Mouse (Mus musculus): ENCODE results near the gene Neurod1.

DNA sequence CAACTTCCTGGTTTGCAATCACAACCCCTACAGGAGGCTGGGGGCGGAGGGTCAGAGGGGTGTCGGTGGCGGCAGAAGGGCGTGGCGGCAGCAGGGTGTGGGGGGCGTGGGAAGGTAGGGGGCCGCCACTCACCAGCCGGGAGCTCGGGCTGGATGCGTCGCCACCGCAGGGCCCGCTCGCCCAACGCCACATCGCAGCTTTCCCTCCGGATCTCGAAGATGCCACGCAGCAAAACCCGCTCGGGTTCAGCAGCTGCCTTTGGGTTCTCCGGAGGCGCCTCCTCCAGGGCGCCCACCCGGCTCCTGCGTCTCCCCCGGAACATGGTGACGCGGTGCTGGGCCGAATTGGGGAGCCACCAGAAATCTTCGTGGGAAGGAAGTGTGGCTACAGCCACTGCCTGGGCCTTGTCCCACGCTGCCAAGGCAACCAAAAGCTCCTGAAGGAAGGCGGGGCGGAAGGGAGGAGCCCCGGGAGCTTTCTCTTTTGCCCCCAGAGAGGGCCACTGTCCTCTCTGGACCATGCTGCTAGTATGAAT lies 27.9 kb downstream of the Neurod1 start:
- no peak for TF ChIP-seq CHD1 (IDR thresholded peaks at IDR 0.05; ENCODE audit: low read depth, low read length)
- no peak for TF ChIP-seq CTCF (conservative IDR thresholded peaks at IDR 0.05 in 1 of 2, IDR thresholded peaks at IDR 0.05 in 1 of 2; ENCODE audit: low read depth in 2 of 2, low read length in 2 of 2)
- no peak for TF ChIP-seq RCOR1 (conservative IDR thresholded peaks at IDR 0.05; ENCODE audit: low read depth, low read length)
- no peak for TF ChIP-seq TCF12 (IDR thresholded peaks at IDR 0.05; ENCODE audit: low read depth, low read length)
- TF ChIP-seq ELF1 (IDR thresholded peaks at IDR 0.05; ENCODE audit: low read depth, low read length) = no peak
- TF ChIP-seq CHD2 (IDR thresholded peaks at IDR 0.05; ENCODE audit: low read length) = no peak
- no peak for TF ChIP-seq ZMIZ1 (IDR thresholded peaks at IDR 0.05; ENCODE audit: low read depth, low read length)
- TF ChIP-seq POLR2AphosphoS2 (IDR thresholded peaks at IDR 0.05; ENCODE audit: low read depth, low read length) = no peak
- no peak for TF ChIP-seq HCFC1 (IDR thresholded peaks at IDR 0.05; ENCODE audit: low read depth, low read length)
- no peak for TF ChIP-seq USF2 (conservative IDR thresholded peaks at IDR 0.05; ENCODE audit: low read depth, low read length)
- no peak for TF ChIP-seq EP300 (IDR thresholded peaks at IDR 0.05; ENCODE audit: low read length)
- TF ChIP-seq MXI1 (IDR thresholded peaks at IDR 0.05; ENCODE audit: low read depth, low read length) = no peak
- TF ChIP-seq USF1 (IDR thresholded peaks at IDR 0.05; ENCODE audit: low read depth, low read length) = no peak
